Mouse (Mus musculus) liver, embryonic 14.5 days (tissue): Measurements from ENCODE around the gene Eddm3b.

Experiments
- CTCF ChIP-seq: IDR thresholded peaks from 2 replicates; pipeline ENCODE4 v1.5.1; 2016; ENCODE audit warnings: antibody characterized with exemption, low read depth, control low read depth
- EP300 ChIP-seq: IDR thresholded peaks from 2 replicates; pipeline ENCODE4 v1.6.1; 2016; ENCODE audit warnings: antibody characterized with exemption, low read depth

DNA sequence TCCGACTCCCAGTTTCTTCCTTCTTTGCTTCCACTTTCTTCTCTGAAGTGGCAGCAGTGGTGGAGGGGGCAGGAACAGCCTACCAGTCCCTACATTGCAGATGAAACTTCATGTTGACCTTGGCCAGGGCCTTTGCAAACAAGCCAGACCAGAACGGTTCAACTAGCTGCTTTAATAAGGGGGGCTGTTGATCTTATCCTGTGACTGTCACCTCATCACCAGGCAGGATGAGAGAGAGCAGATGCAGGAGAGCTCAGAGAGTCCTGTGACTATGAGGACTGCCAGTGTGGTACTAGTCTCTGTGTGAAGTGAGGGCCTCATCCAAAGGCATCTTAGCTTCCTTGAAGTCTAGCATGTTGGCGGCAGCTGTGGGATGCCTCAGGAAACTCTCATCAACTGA lies 33.8 kb downstream of the Eddm3b start:
- no peak for TF ChIP-seq CTCF
- TF ChIP-seq EP300: no peak
